Mouse (Mus musculus): ENCODE results near the gene Swi5.

The Swi5 gene

DNA sequence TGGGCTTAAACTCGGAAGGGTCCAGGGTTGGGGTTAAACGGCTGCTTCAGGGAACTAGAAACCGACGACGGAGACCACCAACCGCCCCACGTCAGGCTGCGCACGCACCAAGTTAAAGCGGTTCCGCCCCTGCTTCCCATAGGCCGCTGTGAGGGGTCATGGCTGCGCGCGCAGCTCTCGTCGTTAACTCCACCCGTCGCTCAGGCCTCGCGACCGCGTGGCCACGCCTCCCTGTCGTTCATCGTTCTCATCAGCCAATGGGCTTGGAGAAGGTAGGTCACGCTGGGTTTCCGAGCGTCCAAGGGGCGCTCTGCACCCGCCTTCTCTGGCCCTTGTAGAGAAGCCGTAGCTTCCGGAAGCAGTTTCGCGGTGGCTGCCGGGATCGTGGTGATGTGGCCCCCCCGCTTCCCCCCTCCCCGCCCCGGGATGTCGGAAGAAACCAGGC, at the start of gene Swi5:
Gene Swi5 (minus strand): TSS at position 153 of the 445 bp plus-strand sequence.
- DNase-seq (ENCODE audit: low read depth, low spot score): peak; percentile 100

DNA sequence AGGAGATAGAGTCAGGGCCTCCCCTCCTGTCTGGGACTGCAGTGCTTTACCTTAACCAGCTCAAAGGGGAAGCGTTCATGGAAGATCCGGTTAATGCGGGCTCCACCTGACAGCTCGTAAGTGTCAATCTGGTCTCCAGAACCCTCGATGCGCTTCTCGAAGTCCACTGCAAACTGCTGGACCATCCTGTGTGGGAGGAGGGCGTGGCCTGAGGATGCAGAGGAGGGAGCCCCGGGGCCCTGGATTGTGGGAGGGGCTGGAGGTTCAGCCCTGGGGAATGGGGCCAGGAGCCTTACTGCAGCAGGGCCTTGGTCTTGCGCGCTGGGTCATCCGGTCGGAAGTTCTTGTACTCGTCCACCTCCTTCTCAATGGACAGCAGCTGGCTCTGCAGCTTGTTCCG, 48.0 kb upstream of the Swi5 start:
- DNase-seq (ENCODE audit: low read depth, low spot score): no peak

DNA sequence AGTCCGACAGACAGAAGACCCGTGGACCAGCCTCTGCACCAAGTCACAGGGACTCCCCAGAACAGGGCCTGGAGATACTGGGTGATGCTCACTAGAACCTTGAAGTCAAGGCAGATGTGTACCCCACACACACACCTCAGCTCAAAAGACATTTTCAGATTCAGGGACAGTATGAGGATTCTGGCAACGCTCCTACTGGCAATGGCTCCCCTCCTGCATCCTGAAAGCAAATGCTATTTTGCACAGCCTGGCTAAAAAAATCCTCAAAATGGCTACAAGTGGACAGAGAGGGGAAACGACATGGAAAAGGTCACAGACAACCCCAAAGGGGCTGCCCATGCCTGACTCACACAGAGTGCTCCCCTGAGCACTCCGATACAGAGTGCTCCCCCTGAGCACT, 44.3 kb upstream of the Swi5 start:
- DNase-seq (ENCODE audit: low read depth, low spot score): no peak

DNA sequence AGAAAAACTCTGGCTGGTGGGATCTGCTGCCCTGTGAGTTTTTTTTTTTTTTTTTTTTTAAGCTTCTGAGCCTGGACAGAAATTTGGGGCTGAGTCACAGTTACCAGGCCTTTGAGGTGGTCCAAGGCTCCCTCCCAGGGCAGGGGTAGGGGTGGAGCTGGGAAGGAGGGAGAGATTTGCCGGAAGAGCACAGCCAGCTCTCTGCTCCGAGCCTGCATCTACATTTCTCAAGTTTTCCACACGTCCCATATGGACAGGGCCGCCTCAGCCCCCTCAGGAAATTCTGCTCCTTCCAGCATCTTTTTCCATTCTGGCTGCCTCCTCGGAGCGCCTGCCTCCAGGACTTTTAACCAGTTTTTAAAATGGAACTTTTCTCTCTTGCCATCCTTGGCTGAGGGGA, 41.7 kb upstream of the Swi5 start:
- DNase-seq (ENCODE audit: low read depth, low spot score): no peak

DNA sequence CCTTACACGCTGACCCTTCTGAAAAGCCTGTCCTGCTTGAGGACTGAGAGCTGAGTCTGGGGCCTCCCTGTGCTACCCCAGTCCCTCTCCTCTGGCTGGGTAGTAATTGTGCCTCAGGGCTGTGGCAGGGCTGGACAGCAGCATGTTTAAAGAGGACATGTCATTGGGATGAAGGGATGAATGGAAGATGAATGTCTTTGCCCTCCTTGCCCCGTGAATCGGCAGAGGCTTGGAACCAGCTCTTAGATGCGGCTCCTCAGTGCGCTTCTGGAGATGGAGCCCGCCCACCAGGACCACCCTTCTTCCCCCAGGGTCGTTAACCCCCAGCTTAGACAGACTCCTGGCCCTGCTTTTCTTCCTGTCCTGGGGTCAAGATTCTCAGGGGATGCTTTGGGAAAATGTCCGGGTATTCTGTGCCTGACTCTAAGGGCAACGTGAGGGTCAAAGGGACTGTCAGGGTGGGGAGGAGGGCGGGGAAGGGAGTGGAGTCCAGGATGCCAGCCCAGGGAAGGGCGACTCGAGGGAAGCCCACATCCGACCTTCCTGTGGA, 41.1 kb upstream of the Swi5 start:
- no peak for DNase-seq (ENCODE audit: low read depth, low spot score)

DNA sequence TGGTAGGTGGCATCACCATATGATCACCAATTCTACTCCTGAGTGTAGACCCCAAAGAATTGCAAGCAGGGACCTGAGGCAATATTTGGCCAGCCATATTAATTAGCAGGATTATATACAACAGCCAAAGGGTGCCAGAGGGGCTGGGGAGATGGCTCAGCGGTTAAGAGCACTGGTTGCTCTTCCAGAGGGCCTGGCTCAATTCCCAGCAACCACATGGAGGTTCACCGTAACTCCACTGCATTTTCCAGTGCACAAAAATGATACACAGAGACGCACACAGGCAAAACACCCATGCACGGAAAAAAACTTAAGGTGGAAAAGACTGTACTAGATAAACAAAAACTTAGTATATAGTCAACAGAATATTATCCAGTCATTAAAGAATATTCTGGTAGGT, 39.3 kb upstream of the Swi5 start:
- no peak for DNase-seq (ENCODE audit: low read depth, low spot score)

DNA sequence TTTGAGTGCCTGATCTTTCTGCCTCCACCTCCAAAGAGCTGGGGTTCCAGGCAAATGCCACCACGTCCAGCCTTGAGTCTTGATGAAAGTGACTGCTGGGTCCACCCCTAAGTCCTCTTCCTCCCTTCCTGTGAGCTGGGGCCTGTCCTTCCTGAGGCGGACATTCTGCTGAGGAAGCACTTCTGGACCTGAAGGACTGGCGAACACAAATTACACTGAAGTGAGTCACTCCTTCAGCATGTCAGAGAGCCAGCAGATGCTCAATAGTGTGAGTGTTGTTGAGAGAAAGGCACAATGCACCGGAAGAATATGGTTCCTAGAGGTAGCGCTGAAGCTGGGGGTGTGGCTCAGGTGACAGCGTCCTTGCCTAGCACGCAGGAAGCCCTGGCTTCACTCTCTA, 37.5 kb upstream of the Swi5 start:
- no peak for DNase-seq (ENCODE audit: low read depth, low spot score)

DNA sequence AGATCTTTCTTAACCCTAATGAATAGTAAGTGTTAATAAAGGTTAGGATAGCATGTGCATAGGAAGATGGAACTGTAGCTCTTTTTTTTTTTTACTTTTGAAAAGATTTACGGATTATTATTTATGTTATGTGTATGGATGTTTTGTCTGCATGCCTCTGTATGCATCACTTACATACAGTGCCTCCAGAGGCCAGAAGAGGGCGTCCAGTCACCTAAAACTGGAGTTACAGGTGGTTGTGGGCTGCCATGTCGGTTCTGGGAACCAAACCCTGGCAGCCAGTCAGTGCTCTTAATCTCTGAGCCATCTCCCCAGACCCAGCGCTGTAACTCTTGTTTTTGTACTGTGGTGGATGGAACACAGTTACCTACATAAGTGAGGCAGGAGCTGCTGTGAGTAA, 36.4 kb upstream of the Swi5 start:
- no peak for DNase-seq (ENCODE audit: low read depth, low spot score)

DNA sequence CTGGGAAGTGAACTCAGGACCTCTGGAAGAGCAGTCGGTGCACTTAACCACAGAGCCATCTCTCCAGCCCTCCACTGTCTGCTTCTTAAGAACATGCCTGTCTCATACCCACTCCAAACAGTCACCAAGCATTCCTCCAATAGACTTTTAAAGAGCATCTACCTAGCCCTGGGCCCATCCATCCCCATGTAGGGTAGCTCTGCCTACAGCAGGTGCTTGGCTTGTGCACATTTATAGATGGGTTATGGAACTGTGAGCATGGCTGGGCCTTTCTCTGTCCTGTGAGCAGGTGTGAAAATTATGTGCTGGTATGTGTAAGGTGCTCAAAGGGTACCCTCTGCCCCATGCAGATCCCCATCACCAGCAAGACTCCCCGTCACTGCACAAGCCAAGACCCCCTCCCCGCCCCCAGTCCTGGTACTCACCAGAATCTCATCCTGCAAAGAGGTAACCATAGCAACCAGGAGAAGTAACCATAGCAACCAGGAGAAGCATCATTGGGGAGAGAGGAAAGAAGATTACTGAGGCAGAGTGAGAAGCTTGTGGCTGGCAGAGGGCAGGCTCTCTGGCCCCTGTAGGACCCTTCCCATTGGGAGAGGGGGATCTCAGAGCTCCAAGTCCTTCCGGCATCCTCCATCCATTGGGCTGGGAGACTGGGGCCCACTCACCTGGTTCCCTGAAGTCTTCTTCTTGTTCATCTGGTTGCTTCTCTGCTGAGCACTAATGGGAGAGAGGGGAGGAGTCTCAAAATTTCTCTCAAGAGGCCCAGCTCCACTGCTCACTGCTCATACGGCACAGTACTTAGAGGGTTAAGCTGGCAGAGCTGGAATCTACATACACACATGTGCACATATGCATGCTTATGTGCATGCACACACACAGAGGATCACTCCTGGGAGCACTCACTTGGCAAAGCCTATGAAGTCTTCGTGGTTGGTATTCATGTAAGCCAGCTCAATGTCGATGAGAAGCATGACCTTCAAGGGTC, 35.2 kb upstream of the Swi5 start:
- no peak for DNase-seq (ENCODE audit: low read depth, low spot score)

DNA sequence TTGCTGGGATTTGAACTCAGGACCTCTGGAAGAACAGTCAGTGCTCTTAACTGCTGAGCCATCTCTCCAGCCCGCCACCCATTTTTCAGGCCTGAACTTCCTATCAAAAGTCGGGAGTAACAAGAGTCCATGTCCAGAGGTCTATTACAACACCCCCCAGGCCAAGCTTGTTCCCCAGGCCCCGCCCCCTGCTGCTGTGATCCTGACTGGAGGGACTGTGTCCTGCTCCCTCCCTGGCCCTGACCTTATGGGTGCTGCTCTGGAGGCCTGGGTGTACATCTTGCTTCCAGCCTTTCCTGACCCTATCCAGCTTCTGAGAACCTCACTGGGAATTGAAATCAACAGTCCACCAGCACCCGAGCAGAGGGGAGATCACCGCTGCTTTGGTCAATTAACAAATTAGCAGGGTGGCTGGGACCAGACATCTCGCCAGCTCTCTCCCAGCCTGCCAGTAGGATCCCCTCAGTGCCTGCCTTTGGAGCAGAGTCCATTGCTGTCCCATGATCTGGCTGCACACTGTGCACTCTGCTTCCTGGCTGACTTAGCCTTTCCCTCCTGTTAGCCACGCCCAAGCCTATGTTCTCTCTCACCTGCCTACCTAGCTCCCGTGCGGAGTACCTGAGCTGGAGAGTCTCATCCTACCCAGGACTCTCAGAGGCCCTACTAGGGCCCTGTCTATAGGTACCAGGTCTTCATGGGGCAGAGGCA, 33.9 kb upstream of the Swi5 start:
- no peak for DNase-seq (ENCODE audit: low read depth, low spot score)

DNA sequence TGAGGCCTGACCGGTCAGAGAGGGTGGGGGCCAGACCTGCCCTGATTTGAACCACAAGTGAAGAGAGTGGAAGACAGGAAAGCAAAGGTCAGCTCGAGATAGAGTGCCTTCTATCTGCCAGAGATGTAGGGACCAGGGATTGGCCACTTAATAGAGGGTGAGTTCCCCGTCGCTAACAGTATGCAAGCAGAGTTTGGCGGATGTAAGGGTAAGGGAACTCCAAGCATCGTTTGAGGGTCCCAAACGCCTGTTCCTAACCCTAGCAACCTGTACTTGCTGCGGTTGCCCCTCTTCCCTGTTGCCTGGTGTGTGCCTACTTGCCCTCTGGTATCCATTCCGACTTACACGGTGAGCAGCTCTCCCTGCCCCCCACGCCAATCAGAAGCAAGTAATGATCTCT, 32.8 kb upstream of the Swi5 start:
- no peak for DNase-seq (ENCODE audit: low read depth, low spot score)

DNA sequence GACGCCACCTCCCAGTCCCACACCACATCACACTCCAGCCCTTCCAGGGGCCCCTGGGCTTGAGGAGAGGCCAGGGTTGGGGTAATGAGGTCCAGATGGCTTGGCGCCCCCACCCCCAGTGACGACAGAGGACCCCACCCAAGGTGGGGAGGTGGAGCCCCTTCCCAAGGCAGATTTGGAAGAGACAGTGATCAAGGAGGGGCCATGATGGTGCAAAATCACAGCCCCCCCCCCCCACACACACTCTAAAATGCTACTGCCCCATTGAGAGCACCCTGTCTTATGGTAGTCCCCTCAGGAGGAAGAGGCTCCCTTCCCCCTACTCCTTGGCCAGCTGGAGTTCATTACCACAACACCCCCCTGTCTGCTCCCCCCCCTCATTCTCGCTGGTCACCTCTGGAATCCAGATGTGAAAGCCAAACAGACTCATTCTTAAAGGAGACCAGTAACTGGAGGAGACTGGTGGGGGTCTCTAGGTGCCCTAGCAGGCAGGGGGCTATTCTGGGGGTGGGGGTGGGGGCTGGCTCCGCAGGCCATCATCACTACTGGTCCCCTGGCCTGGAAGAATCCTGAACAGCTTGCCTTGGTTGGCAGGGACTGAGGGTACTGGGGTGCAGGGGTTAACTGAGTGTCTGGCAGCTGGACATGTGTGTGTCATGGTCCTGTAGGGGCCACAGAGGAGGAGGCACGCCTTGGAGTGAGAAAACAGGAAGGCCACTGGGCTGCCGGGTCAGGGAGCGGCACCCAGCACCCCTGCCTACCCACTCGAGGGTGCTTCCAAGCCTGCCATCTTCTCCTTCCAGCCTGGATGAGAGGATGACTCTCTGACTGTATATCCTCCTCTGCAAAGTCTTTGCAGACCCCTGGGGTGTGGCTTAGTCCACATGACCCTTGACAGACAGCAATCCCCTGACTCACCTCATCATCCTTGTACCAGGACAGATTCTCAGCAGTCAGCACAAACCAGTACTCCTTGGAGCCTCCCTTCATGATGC, 32.0 kb upstream of the Swi5 start:
- no peak for DNase-seq (ENCODE audit: low read depth, low spot score)

DNA sequence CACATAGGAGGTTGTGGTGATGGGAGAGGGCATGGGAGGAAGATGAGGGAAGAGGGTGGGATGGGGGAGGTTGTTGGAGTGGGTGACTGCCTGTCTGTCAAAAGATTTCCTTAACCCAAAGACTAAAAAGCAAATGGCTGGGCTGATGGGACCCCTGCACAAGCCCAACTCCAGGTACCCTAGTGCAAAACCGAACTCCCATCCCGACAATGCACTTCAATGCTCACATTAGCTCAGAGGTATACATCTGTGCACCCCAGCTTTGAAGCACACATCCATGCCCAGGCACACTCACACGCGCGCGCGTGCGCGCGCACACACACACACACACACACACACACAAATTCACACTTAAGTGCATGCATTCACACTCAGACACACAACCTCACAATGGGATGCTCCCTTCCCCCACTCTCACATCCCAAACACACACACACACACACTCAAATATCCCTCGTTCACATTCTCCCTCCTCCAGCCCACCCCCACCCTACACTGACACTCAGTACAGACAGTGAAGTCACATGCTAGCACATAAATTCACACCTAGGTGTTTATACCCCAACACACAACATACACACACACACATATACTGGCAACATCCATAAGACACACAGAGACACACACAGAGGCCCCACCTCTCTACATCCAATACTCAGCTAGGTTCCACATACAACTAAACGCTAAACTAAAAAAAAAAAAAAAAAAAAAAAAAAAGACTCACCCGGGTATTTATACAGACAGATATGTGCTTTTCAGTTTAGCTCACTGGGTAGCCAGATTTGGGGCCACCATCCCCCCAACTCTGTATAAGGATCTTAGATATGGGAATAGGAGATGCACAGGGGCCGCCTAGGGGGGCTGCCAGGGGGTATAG, 31.1 kb upstream of the Swi5 start:
- DNase-seq (ENCODE audit: low read depth, low spot score): no peak

DNA sequence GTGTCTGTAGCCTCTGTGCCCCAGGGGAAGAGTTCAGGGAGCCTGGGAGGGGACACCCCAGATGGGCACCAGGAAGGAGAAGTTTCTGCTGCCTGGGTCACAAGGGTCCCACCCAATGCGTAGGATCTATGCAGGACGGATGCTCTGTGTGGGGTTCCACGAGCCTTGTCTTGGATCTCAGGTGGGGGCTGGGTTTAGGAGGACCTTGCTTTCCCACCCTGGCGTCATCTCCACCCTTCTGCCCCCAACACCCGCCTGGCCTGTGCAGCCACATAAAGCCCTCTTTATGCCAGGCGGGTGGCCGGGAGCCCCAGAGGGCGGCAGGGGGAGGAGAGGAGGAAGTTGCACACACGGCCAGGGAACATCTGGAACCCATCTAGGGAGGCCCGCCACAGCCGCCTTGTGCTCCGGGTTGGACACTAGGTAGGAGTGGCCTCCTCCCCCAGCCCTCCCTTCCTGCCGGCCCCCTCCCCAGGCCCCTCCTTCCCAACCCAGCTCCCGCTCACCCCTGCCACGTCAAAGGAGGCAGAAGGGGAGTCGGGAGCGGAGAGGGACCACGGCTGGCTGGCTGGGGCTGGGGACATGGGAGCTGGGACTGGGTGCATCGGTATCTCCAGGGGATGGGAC, 30.0 kb upstream of the Swi5 start:
- no peak for DNase-seq (ENCODE audit: low read depth, low spot score)

DNA sequence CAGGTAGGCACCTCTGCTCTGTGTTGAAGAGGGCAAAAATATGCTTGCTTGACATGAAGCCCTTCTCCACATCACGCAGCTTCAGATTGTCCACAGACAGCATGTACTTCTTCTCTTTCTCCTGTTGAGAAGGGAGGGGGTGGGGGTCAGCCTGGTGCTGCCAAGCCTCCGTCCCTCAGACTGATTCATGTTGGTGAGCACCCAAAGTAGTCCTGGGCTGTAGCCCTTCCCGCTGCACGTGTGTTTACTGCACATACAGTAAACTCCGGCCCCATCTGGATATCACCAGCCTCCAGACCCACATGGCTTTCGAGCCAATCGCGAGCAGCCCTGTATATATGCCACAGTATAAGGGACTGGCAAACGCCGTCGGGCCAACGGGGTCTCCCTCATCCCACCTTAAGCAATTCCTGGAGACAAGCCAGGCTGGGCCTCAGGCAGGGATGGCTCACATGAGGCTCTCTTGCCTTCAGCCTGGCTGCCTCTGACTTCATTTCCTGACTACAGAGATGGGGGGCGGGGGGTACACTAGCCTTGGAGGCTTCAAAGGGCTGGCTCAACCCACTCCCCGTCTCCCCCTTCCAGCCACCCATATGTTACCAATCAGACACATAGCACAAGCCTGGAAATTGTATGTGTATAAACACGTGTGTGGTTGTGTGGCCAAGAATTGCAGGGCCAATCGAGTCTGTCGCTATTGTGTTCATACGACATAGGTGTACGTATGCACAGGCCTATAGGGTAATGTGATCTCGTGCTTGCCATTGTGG, 29.2 kb upstream of the Swi5 start:
- no peak for DNase-seq (ENCODE audit: low read depth, low spot score)

DNA sequence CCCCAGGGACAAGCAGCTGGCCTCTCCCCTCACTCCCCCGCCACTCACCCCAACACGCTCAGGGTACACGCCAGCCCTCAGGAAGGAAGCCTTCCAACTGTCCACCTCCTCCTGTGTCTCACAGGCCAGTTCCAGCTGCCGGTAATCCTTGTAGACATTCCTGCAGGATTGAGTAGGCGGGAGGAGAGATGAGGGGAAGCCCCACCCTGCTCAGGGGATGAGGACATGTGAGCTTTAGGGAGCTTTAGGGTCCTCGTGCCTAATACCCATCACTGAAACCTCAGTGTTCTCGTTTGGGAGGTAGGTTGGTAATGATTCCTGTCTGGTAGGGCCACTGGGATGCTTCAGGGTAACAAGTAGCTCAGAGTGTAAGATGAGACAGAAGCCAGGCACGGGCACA, 27.9 kb upstream of the Swi5 start:
- DNase-seq (ENCODE audit: low read depth, low spot score): no peak

DNA sequence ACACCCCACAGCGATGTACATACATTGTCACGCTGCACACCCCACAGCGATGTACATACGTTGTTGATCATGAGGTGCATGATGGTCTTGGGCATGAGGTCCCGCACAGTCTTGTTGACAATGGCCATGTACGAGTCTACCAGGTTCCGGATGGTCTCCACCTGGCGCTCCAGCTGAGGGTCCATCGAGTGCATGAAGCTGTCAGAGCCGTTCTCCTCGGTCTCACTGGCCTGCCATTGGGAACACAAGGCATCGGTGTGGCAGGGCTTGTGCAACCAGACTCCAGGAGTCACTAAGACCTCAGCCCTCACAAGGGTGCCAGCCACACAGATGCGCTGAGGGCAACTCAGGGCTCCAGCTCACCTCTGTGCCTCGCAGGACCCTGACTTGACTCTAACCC, 27.0 kb upstream of the Swi5 start:
- DNase-seq (ENCODE audit: low read depth, low spot score): no peak

DNA sequence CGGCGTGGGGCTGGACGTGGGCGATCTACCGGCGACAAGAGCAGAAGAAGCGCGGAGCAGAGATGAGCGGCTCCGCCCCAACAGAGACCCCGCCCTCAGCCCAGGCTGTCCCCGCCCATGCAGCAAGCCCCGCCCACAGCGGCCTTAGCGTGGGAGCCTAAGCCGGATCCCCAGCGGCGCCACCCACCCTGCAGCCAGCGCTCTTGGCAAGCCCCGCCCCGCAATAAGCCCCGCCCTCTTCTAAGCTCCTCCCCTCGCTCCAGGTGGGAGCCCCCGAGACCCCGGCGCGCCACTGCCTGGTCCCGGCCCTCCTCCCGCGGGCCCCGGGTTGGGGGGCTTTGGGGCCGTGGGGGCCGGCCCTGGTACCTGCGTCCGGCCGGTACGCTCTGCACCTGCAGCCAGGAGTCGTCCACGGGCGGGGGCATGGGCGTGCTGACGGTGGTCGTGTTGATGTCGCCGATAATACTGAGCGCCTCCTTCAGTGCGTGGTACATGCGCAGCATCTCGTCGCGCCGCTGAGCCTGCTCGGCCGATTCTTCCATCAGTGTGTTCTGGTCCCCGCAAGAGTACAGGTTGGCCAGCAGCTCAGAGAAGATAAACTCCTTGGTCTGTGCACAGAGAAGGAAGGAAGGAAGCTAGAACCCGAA, 24.6 kb upstream of the Swi5 start:
- DNase-seq (ENCODE audit: low read depth, low spot score): peak; percentile 85

Measured in retina, postnatal 7 days (tissue).